Mouse (Mus musculus): ENCODE measurements around the gene Zc3h4. TPM values are rescaled to one million over a fixed set of nuclear protein-coding genes. Genes with fewer than 3 reads are reported as not detected.
A peak's percentile ranks its signal among the peaks of the same experiment; 100 is the strongest.

Zc3h4 gene
- polyA plus RNA-seq, 1 experiment from 2014 or later, result 24.6 TPM

GRCm38 (mm10) chr7:16477628-16478027 lies 76.9 kb downstream of the Zc3h4 start, which contains the start of gene Npas1:
TSS of gene Npas1 (minus strand) at chr7:16477728.
- 89% methylated on average over 8 of the region's 8 CpGs for WGBS
- Histone ChIP-seq H3K27ac (no peak within 1 kb of the TSS), H3K4me1 (peaks cover 28% of the 10 kb centered on the region), H3K9me3 (replicated peaks) (no peaks in the 10 kb centered on the region), H3K27me3 (ENCODE audit: low read depth, poor library complexity, severe bottlenecking) (peaks cover 68% of the 10 kb centered on the region), H3K4me3 (peak within 1 kb of the TSS; percentile 40), H3K36me3 (no peaks in the 10 kb centered on the region)
- DNase-seq (ENCODE audit: low spot score), result no peak

Other genes starting within 250 kb of the Zc3h4 start
- 17.8 and 20.9 TPM in 2 replicates for gene Meis3, start 225.8 kb upstream of the Zc3h4 start, polyA plus RNA-seq (2016; fragmentation: Nextera tagmentation; extraction: Ambion mirVana)
- 19.8 and 20.0 TPM in 2 replicates for gene Dhx34, start 178.9 kb upstream of the Zc3h4 start, polyA plus RNA-seq (2016; fragmentation: Nextera tagmentation; extraction: Ambion mirVana)
- 0.04 TPM in 1 of 2 replicates, not detected in the other for gene C5ar2, start 156.8 kb upstream of the Zc3h4 start, polyA plus RNA-seq (2016; fragmentation: Nextera tagmentation; extraction: Ambion mirVana)
- 0.41 and 0.76 TPM in 2 replicates for gene C5ar1, start 141.4 kb upstream of the Zc3h4 start, polyA plus RNA-seq (2016; fragmentation: Nextera tagmentation; extraction: Ambion mirVana)
- gene Inafm1, start 127.3 kb upstream of the Zc3h4 start, polyA plus RNA-seq (2016; fragmentation: Nextera tagmentation; extraction: Ambion mirVana), result 5.4 and 7.4 TPM in 2 replicates
- 36.3 and 36.8 TPM in 2 replicates for gene Ccdc9, start 114.1 kb upstream of the Zc3h4 start, polyA plus RNA-seq (2016; fragmentation: Nextera tagmentation; extraction: Ambion mirVana)
- 14.5 and 19.1 TPM in 2 replicates for gene Bbc3, start 92.5 kb upstream of the Zc3h4 start, polyA plus RNA-seq (2016; fragmentation: Nextera tagmentation; extraction: Ambion mirVana)
- 483 and 484 TPM in 2 replicates for gene Sae1, start 13.1 kb upstream of the Zc3h4 start, polyA plus RNA-seq (2016; fragmentation: Nextera tagmentation; extraction: Ambion mirVana)
- 74.8 and 86.2 TPM in 2 replicates for gene Tmem160, start 51.9 kb downstream of the Zc3h4 start, polyA plus RNA-seq (2016; fragmentation: Nextera tagmentation; extraction: Ambion mirVana)
- gene Npas1, start 76.8 kb downstream of the Zc3h4 start, polyA plus RNA-seq (2016; fragmentation: Nextera tagmentation; extraction: Ambion mirVana), result 0.60 and 0.69 TPM in 2 replicates
- gene Arhgap35, start 214.1 kb downstream of the Zc3h4 start, polyA plus RNA-seq (2016; fragmentation: Nextera tagmentation; extraction: Ambion mirVana), result 32.4 and 35.1 TPM in 2 replicates